Mouse (Mus musculus) kidney, postnatal 0 days (tissue): ENCODE data around the gene Gm20916. TPM values are rescaled to one million over a fixed set of nuclear protein-coding genes. Genes with fewer than 3 reads are reported as not detected.
"Not testable (repeated sequence)": the region's sequence is repeated elsewhere in the genome, so short reads cannot be mapped to it uniquely, and the experiment has no call there.

ENCODE experiments used
- ATAC-seq: fragments of 200-750 bp; cut with Nextera tagmentation; replicated peaks from 2 replicates; pipeline ENCODE4 v1.8.0; 2017; ENCODE audit warnings: low read depth, moderate number of reproducible peaks, moderate TSS enrichment, moderate library complexity; ENCODE audit not compliant: low FRiP score
- DNase-seq: peaks from one replicate; pipeline ENCODE4 v3.0.0-alpha.2; 2016; ENCODE audit warnings: low spot score
- H3K27ac ChIP-seq: fragments of 300-500 bp; sonication (generic); 2 replicates; pipeline ENCODE4 v1.5.1; 2014; ENCODE audit warnings: mild to moderate bottlenecking
- H3K27me3 ChIP-seq: fragments of 300-500 bp; sonication (generic); 2 replicates; pipeline ENCODE4 v1.6.1; 2014; ENCODE audit warnings: low read length, mixed read lengths; ENCODE audit not compliant: insufficient read depth
- H3K36me3 ChIP-seq: fragments of 300-500 bp; sonication (generic); 2 replicates; pipeline ENCODE4 v1.6.1; 2014; ENCODE audit warnings: low read length, mixed read lengths; ENCODE audit not compliant: insufficient read depth
- H3K4me1 ChIP-seq: fragments of 300-500 bp; sonication (generic); replicated peaks from 2 replicates; pipeline ENCODE4 v1.6.1; 2014; ENCODE audit warnings: antibody characterized with exemption, low read length, mixed read lengths; ENCODE audit not compliant: insufficient read depth
- H3K4me2 ChIP-seq: fragments of 300-500 bp; sonication (generic); 2 replicates; pipeline ENCODE4 v1.6.1; 2014; ENCODE audit warnings: mild to moderate bottlenecking, low read length, moderate library complexity, mixed read lengths
- H3K4me3 ChIP-seq: fragments of 300-500 bp; sonication (generic); replicated peaks from 2 replicates; pipeline ENCODE4 v1.5.1; 2014; ENCODE audit warnings: low read depth, low read length
- H3K9ac ChIP-seq: fragments of 300-500 bp; sonication (generic); 2 replicates; pipeline ENCODE4 v1.6.1; 2014; ENCODE audit warnings: low read depth, low read length
- H3K9me3 ChIP-seq: fragments of 300-500 bp; sonication (generic); replicated peaks from 2 replicates; pipeline ENCODE4 v1.6.1; 2016; ENCODE audit warnings: low read length, inconsistent platforms, mixed read lengths
- WGBS: fragments of 180-500 bp; shearing (Covaris S2); extraction: QIAGEN DNeasy Blood & Tissue Kit; methylation state at CpG from one replicate; pipeline ENCODE4 v1.1.7; 2014; 5-methylcytosine and 5-hydroxymethylcytosine counted together
- polyA plus RNA-seq: library from polyadenylated mRNA; unstranded; fragments of >200 nt; fragmentation: Nextera tagmentation; extraction: Ambion mirVana; gene quantifications from 2 replicates; pipeline ENCODE4 v1.2.1, GENCODE M21; 2015

Gm20916 gene
- not detected in 2 replicates for polyA plus RNA-seq

DNA sequence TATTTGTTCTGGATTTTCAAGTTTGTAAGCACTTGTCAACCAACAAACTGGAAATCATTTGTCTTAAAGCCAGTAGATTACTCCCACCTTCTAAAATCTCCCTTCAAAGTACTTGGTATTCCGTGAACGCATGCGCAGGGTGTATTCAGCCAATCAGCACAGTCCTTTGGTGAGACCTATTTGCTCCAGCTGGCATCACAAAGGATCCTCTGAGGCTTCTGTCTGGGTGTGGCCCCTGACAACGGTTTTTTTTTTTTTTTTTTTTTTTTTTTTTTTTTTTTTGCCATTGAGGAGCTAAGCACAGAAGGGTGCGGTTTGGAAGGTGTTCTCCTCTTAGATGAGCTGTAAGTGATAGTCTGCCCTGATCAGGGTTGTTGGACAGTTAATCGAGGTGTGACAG lies at the start of gene Gm20916:
Gm20916 (plus strand) TSS at position 301 of the 400 bp plus-strand sequence.
- not testable (repeated sequence) for ATAC-seq, H3K4me2 ChIP-seq, DNase-seq, H3K9me3 ChIP-seq, H3K27me3 ChIP-seq, H3K27ac ChIP-seq, H3K4me3 ChIP-seq, H3K36me3 ChIP-seq, H3K4me1 ChIP-seq, H3K9ac ChIP-seq
- WGBS, result no CpG with 5 or more reads among the region's 6 CpGs

Other genes starting within 250 kb of the Gm20916 start
- gene Gm20917, start 168.4 kb upstream of the Gm20916 start, polyA plus RNA-seq, result not detected in 2 replicates